Mouse (Mus musculus): ENCODE results near the gene Paqr5.

Paqr5 gene

GRCm38 (mm10) chr9:61947402-61948346, 79.0 kb downstream of the Paqr5 start:
- DNase-seq = peak; percentile 95

DNA sequence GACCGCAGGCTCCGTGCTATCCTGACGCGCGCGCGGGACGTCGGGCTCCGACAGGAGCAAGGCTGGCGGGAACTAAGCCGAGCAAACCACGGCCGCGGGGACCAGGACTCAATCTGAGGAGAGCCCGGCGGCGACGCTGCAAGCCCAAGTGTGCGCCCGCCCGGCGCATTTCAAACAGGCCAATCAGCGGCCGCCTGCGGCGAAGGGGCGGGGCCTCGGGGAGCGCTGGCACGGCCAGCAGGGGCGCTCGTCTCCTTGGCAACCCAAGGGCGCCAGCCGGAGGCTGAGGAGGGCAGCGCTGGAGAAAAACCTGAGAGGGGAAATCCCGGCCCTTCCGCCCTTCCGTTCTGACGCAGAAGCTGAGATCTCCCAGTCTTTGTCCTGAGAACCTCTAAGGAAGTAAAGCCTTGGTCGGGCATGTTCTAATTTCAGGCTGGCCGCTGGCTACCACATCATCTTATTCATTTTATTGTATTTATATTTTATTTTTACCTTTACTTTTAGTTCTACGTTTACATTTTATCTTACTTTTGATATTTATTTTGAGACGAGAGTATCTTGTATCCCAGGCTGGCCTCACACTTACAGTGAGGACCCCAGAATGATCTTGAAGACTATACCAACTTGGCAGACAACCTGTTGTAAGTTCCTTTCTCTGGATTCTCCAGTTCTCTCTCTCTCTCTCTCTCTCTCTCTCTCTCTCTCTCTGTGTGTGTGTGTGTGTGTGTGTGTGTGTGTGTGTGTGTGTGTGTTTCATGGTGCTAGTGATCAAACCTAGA, 79.8 kb downstream of the Paqr5 start, which contains the start of gene Kif23:
TSS of gene Kif23 (minus strand) at position 152 of the 779 bp plus-strand sequence.
- peak; percentile 99 for DNase-seq

DNA sequence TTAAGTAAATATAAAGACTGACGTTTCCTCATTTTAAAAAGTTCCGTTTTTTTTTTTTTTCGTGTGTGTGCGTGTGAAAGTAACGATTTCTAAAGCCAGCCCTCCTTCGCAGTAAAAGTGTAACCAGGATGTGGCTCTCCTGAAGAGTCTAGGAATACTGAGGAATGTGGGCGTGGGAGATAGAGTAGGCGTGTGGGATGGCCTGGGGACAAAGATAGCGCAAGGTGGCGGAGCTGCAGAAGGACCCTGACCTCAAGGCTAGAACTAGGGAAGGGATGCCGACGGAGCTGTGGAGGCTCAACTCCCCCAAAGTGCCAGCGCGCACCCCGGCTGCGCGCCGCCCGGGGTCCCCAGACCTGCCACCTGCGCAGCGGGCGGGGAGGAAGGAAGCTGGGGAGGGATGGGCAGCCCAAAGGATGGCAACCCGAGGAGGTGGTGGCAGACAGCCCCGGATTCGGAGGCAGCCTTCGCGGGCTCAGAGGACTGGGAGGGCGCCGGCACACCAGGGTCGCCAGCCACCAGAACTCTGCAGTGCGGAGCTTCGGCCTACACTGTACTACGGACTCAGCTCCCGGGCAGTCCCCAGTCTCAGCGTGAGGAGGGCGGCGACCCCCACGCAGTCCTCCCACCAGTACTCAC, 80.6 kb downstream of the Paqr5 start:
- DNase-seq = peak; percentile 70

GRCm38 (mm10) chr9:61941054-61941453, 85.6 kb downstream of the Paqr5 start:
- DNase-seq = no peak

- DNase-seq = no peak
Measured at GRCm38 (mm10) chr9:61933333-61933732, 93.3 kb downstream of the Paqr5 start.

DNA sequence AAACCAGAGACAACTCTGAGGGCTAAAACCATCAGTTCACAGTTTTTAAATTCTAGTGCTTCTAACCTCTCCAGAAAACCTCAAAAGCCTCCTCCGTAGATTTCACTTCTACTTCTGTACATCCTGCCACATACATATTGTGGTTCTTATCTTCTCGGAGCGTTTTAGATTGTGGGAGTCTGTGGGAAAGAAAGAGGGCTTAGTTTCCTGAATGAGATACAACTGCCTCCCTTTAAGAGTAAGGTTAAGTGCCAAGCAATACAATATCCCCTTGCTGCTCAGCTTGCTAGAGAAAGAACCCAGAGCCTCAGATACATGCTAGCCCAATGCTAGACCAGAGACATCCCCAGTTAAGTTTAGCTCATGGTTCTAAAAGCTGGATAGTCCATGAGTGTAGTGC, 94.6 kb downstream of the Paqr5 start:
- no peak for DNase-seq

GRCm38 (mm10) chr9:61925086-61925660, 101.5 kb downstream of the Paqr5 start:
- DNase-seq = no peak

- DNase-seq = no peak
Measured at GRCm38 (mm10) chr9:61920331-61920730, 106.3 kb downstream of the Paqr5 start.

- DNase-seq = no peak
Measured at GRCm38 (mm10) chr9:61919464-61919863, 107.2 kb downstream of the Paqr5 start.

- no peak for DNase-seq
Measured at GRCm38 (mm10) chr9:61917436-61917835, 109.2 kb downstream of the Paqr5 start.

GRCm38 (mm10) chr9:61916986-61917385, 109.7 kb downstream of the Paqr5 start:
- no peak for DNase-seq

GRCm38 (mm10) chr9:61915393-61916005, 111.2 kb downstream of the Paqr5 start:
- DNase-seq = no peak

DNA sequence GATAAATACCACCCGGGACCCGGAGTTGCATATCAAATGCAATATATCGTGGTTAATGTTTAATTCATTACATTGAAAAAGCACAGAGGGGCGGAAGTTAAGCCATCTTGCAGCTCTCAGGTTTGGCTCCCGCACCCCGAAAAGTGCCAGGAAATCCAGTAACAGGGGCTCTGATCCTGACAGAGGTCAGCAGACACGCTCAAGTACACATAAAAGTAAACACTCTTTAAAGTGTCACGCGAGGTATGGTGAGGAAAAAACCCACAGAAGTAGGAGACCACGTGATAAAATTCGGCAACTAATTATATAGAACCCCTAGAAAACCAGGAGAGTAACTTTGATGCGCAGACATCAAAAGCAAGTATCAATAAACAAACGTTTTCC, 111.7 kb downstream of the Paqr5 start:
- no peak for DNase-seq

DNA sequence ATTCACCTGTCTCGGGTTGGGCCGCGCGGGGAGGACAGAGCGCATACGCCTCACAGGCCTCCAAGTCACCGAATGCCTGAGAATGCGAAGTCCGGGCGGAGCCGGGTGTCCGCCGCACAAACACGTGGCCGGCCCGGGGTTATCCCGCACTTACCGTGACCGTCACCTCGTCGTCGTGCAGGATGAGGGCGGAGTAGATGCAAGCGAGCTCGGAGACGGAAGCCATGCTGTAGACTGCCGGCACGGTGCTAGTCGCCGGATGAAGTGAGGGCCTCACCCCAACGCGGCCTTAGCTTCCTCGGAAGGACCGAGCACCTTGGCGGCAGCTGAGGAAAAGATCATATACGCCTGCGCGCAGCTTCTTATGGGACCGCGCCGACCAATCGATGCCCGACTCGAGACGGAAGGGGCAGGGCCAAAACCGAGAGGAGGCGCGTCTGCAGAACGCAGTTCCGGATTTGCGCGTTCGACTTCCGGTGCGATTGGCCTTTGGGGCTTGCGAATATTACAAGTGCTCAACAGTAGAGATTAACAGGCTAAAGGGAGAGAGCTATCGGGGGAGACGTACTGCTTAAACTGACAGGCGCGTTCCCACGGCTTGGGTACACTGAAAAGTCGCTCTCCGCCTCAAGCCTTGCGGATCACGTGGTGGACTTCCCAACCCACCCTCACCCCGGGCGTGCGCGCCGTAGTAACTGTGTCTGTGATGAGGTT, 112.3 kb downstream of the Paqr5 start, which contains the start of gene Rplp1:
TSS of gene Rplp1 (minus strand) at position 340 of the 714 bp plus-strand sequence.
- DNase-seq = peak; percentile 98

- DNase-seq = no peak
Measured at GRCm38 (mm10) chr9:61911300-61912128, 115.1 kb downstream of the Paqr5 start.

DNA sequence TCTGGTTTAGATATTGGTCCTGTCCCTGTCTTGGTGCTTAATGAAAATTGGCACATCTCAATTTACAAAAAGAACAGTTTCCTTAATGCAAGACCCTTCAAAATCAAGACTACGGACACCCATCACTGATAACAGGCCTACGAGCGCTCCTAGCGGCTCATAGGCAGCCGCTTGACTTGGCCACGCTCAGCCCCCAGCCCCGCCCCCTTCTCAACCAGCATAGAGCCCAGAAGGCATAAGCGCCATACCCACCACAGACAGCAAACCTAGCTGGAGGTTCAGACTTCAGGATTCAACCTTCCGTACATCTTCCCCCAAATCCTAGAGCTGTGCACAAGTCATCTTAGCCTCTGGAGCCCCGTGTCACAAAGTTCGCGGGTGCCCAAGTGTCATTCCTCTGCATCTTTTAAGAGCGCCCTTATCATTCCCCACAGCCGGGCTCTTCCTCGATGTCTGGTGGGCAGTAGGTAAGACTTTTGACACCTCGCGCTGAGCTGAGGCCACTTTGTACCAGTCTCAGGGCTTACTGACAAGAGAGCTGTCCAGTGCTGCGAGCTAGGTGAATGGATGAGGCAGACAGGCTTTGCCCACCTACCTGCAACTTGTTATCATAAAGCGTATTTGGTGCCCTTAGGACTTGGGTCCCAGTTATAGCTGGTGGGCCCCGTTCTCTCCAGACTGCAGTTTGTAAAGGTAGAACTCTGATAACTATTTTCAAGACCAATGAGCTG, 116.0 kb downstream of the Paqr5 start:
- peak; percentile 74 for DNase-seq

DNA sequence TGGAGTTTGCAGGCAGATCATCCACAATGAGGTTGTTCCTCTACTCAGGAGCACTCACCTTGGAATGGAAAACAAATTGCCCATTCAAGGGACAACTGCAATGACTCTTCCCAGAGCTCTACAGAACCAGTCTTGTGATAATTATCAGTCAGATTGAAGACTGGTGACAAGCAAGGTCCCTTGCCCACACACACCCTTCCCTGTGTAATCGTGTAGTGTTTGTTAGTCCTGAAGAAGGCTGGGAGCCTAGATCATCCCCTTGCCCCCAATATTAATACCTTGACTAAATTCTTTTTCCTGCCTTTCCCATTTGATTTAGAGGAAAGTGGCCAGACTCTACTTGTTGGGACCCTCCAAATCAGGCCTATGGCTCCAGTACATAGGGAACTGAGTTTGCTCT, 117.0 kb downstream of the Paqr5 start:
- DNase-seq = no peak

- no peak for DNase-seq
Measured at GRCm38 (mm10) chr9:61908832-61909407, 117.7 kb downstream of the Paqr5 start.

- no peak for DNase-seq
Measured at GRCm38 (mm10) chr9:61908341-61908740, 118.3 kb downstream of the Paqr5 start.

Measured in embryo, embryonic 11 days (tissue).